Mouse (Mus musculus) layer of hippocampus, postnatal 36 days (tissue): ENCODE measurements at regions not wholly inside any gene's neighbourhood (a gene's known extent, or its start where the extent isn't known, plus 50 kb on each side); places are given as distances from the start of the nearest gene placed in this dataset.

Source experiments
- DNase-seq, 2 experiments: peaks; one replicate each; pipeline ENCODE4 v3.0.0; 2022

DNA sequence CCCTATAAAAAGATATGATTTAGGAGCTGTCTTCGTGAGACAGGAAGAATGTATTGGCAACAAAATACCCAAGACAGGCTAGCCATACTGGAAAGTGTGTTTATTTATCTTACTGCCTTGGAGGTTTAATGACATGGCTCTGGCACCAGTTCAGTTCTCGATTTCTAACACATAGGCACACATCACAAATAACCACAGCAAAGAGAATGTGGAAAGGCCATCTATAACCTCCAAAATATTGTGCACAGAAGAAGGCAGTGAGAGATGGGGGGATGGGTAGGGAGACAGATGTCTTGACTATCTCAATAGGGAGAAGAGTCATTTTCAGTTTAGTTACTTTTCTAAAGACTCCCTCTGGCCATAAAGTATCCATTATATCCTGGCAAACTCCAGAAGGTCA, 90.5 kb downstream of the Minar1 start:
- no peak for DNase-seq

- DNase-seq = no peak
Measured at GRCm38 (mm10) chr9:89524137-89524536, 98.8 kb downstream of the Minar1 start.

DNA sequence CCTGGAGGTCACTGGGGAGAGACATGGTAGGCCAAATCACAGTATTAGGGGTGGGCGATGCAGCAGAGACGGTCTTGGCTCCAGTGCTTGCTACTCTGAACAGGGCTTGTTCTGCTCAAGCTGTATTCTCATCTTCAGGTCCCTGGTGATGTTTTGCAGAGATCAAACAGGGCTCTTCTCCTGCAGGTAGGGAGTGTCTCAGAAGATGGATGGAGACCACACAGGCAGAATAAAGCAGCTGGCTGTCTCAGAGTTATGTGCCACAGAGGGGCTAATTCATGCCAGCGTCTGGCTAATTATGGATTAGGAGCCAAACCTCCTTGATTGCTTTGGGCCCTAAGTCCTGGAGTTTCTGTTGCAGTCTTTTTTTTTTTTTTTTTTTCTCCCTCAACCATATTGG, 99.2 kb downstream of the Minar1 start:
- DNase-seq = no peak

- DNase-seq = no peak
Measured at GRCm38 (mm10) chr9:89508407-89509101, 114.4 kb downstream of the Minar1 start.

- DNase-seq = no peak
Measured at GRCm38 (mm10) chr9:89502083-89502482, 120.8 kb downstream of the Minar1 start.

DNA sequence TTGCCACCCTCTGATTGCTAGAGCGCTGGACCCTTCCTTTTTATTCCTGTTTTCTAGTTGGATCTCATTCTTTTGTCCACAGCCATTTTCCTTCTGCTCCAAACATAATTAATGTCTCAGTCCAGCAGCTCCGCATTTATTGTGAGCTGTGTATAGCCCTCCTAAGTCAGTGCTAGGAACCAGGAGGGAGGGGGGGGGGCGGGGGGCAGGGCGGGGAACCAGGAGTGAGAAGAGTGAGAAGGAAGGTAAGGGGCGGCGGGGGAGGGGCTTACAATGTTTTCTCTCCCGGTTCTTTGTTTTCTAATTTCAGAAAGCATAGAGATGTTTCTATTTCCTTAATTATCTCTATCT, 125.6 kb downstream of the Minar1 start:
- no peak for DNase-seq

- no peak for DNase-seq
Measured at GRCm38 (mm10) chr9:89496729-89497398, 126.1 kb downstream of the Minar1 start.

GRCm38 (mm10) chr9:89487601-89488000, 135.3 kb downstream of the Minar1 start:
- no peak for DNase-seq

DNA sequence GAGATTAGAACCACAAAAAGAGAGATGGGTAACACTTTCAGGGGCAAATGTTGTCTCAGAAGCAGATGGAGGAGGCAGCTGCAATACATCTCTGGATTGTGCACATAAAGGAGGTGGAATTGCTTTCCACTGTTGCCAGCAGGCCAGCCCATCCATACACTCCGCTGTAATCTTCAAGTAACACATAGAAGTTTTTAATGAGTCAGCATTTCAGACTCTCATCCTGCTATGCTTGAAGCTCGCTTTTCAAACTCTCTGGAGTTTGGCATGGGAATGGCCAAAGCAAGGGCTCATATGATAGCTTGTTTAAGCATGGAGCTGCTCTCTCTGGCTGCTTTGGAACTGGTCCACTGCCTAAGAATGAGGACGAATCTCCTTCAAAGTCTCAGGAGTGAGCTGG, 143.5 kb downstream of the Minar1 start:
- DNase-seq = no peak

- peak; percentile 15 for DNase-seq
Measured at GRCm38 (mm10) chr9:89461190-89461589, 161.7 kb downstream of the Minar1 start.

DNA sequence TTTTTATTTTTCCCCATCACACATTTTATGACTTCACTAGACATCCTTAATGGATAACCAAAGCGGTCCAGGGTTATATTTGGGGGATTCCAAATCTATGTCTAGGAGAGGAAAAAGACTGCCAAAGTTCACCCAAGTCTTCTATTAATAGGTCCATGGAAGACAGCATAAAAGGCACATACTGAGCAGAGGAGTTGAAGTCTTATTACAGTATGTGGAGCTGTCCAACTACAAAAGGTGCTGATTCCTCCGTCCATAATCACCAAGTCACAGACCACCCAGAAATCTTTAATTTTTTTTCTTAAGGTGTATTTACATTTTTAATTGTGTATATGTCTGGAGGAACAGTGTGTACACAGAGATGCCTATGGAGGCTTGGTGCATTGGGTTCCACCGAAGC, 166.3 kb downstream of the Minar1 start:
- DNase-seq = no peak

DNA sequence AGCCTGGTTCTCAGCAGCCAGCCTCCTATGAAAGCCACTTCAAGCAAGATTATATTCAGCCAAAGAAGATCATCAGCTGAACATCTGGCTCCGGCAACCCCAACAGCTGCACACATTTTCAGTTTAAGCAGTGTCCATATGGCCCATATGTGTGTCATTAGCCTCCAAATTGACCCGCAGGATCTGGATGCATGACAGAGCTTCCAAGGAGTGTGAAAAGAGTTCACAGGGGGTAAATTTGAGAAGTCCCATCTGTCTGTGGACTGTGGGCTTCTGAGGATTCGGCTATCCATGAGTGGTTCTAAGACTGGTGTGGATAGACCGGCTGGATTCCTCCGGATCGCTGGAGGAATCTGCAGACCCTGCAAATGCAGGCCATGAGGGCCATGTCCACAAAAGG, 173.3 kb downstream of the Minar1 start:
- no peak for DNase-seq
